In genomic region chr12:75170970-75171369, GRCm38 (mm10) we compare ENCODE assay signal across 10 mouse cellular contexts. TPM values are rescaled to one million over a fixed set of nuclear protein-coding genes. Genes with fewer than 3 reads are reported as not detected.
A peak's percentile ranks its signal among the peaks of the same experiment; 100 is the strongest.
DNase-seq lines count a peak whose midpoint lies in the region; ATAC-seq and TF ChIP-seq lines count a peak whose summit lies in the region.
"Had no signal": no experiment of that assay in that cellular context is flagged by ENCODE, and none has a peak within 500 bp of the region (broad histone marks: within the 10 kb centered on the region; RNA-seq: fewer than 3 reads in every experiment).

No protein-coding gene starts in this region.

- H3K9me3 ChIP-seq in kidney, embryonic 14.5 days (ENCODE audit: control insufficient read depth, low read length), result no peaks in the 10 kb centered on the region
- H3K9me3 ChIP-seq in E14TG2a.4 (ENCODE audit: low read length), result no peaks in the 10 kb centered on the region
- no peaks in the 10 kb centered on the region for H3K9me3 ChIP-seq in embryonic facial prominence, embryonic 10.5 days
- H3K9me3 ChIP-seq: heart, embryonic 13.5 days had no signal

- H3K4me3 ChIP-seq in kidney, embryonic 14.5 days (ENCODE audit: low read length), result no peak overlapping the region
- H3K4me3 ChIP-seq in E14TG2a.4 (replicated peaks; ENCODE audit: low read length), result no peak overlapping the region
- H3K4me3 ChIP-seq in embryonic facial prominence, embryonic 10.5 days, result no peak overlapping the region
- H3K4me3 ChIP-seq: heart, embryonic 13.5 days had no signal

- WGBS in kidney, embryonic 14.5 days, result 33% methylated on average over 2 of the region's 2 CpGs
- WGBS in embryonic facial prominence, embryonic 10.5 days, result 27% methylated on average over 2 of the region's 2 CpGs

- H3K27me3 ChIP-seq in kidney, embryonic 14.5 days (ENCODE audit: control insufficient read depth, insufficient read depth, low read length), result peaks cover 8% of the 10 kb centered on the region
- H3K27me3 ChIP-seq in E14TG2a.4 (ENCODE audit: insufficient read depth, low read length), result peaks cover 24% of the 10 kb centered on the region
- peaks cover 29% of the 10 kb centered on the region for H3K27me3 ChIP-seq in embryonic facial prominence, embryonic 10.5 days (replicated peaks; ENCODE audit: low read depth, poor library complexity, severe bottlenecking)

- H3K36me3 ChIP-seq in kidney, embryonic 14.5 days (ENCODE audit: control insufficient read depth, insufficient read depth, low read length), result no peaks in the 10 kb centered on the region
- no peaks in the 10 kb centered on the region for H3K36me3 ChIP-seq in E14TG2a.4 (ENCODE audit: insufficient read depth, low read length)
- H3K36me3 ChIP-seq in embryonic facial prominence, embryonic 10.5 days (replicated peaks), result no peaks in the 10 kb centered on the region
- H3K36me3 ChIP-seq: heart, embryonic 13.5 days had no signal

- H3K27ac ChIP-seq in kidney, embryonic 14.5 days (ENCODE audit: low read depth, low read length), result no peak overlapping the region
- no peak overlapping the region for H3K27ac ChIP-seq in embryonic facial prominence, embryonic 10.5 days (replicated peaks)
- H3K27ac ChIP-seq: heart, embryonic 13.5 days had no signal

- ATAC-seq in kidney, embryonic 14.5 days (ENCODE audit: low FRiP score, low TSS enrichment), result no peak

- H3K4me2 ChIP-seq in kidney, embryonic 14.5 days (replicated peaks; ENCODE audit: low read depth, low read length), result no peak overlapping the region
- H3K4me2 ChIP-seq: heart, embryonic 13.5 days had no signal

- peak; percentile 59 for DNase-seq in embryo, embryonic 10 days (ENCODE audit: low spot score)
- DNase-seq in embryo, embryonic 9.5 days (ENCODE audit: extremely low spot score), result no peak
- peak; percentile 9 for DNase-seq in kidney, postnatal 14 days
- peak; percentile 11 for DNase-seq in embryonic facial prominence, embryonic 10.5 days (ENCODE audit: low spot score)
- no peak for DNase-seq in adrenal gland, adult 8-10 months
- DNase-seq in urinary bladder, postnatal 25 days (ENCODE audit: low spot score), result no peak

- peak; percentile 19; the same call in 1 of the 2 replicates for TF ChIP-seq CTCF in E14TG2a.4 (conservative IDR thresholded peaks at IDR 0.05; ENCODE audit: low read length)

- H3K4me1 ChIP-seq in kidney, embryonic 14.5 days (ENCODE audit: control insufficient read depth, insufficient read depth, low read length), result no peaks in the 10 kb centered on the region
- peaks cover 3% of the 10 kb centered on the region for H3K4me1 ChIP-seq in E14TG2a.4 (replicated peaks; ENCODE audit: low read depth, low read length)
- H3K4me1 ChIP-seq in embryonic facial prominence, embryonic 10.5 days, result peaks cover 3% of the 10 kb centered on the region
- H3K4me1 ChIP-seq: heart, embryonic 13.5 days had no signal

- H3K9ac ChIP-seq in kidney, embryonic 14.5 days (ENCODE audit: low read depth, low read length), result no peak overlapping the region
- H3K9ac ChIP-seq: heart, embryonic 13.5 days had no signal

RNA-seq across cellular contexts. Expression of gene Kcnh5, which starts 6.2 kb away (rescaled TPM):
- polyA plus RNA-seq in kidney, embryonic 14.5 days (2014; fragmentation: Nextera tagmentation; extraction: Ambion mirVana), result 0.44 and 0.45 TPM in 2 replicates
- 0.18 and 0.24 TPM in 2 replicates for polyA plus RNA-seq in embryonic facial prominence, embryonic 10.5 days (2016; fragmentation: Nextera tagmentation; extraction: Ambion mirVana)
- total RNA-seq in adrenal gland, adult 8-10 months (2022), result under 1 TPM; 0.07 to 0.23 (median 0.10) TPM
- polyA plus RNA-seq: heart, embryonic 13.5 days; lung, embryonic 16.5 days had no signal

Comparison
In these comparisons a context has a peak if more than half of its experiments do, and no peak if none do; other contexts are left out.
1. DNase-seq: peak in embryo, embryonic 10 days (single experiment), kidney, postnatal 14 days (single experiment) and embryonic facial prominence, embryonic 10.5 days (single experiment); none in embryo, embryonic 9.5 days (single experiment), adrenal gland, adult 8-10 months (single experiment) and urinary bladder, postnatal 25 days (single experiment).